Mouse (Mus musculus) midbrain, embryonic 10.5 days (tissue): ENCODE measurements around the gene Mucl3. TPM values are rescaled to one million over a fixed set of nuclear protein-coding genes. Genes with fewer than 3 reads are reported as not detected.

Experiments
- DNase-seq: peaks from one replicate; pipeline ENCODE4 v3.0.0-alpha.2; 2017; ENCODE audit warnings: low spot score
- H3K27ac ChIP-seq: fragments of 300-500 bp; sonication (generic); replicated peaks from 2 replicates; pipeline ENCODE4 v1.5.1; 2016; ENCODE audit warnings: mild to moderate bottlenecking
- H3K27me3 ChIP-seq: fragments of 300-500 bp; sonication (generic); 2 replicates; pipeline ENCODE4 v1.6.1; 2016; ENCODE audit warnings: low read depth, mild to moderate bottlenecking; ENCODE audit not compliant: poor library complexity, severe bottlenecking
- H3K36me3 ChIP-seq: fragments of 300-500 bp; sonication (generic); 2 replicates; pipeline ENCODE4 v1.6.1; 2016; ENCODE audit warnings: mild to moderate bottlenecking, moderate library complexity
- H3K4me1 ChIP-seq: fragments of 300-500 bp; sonication (generic); 2 replicates; pipeline ENCODE4 v1.6.1; 2016
- H3K4me3 ChIP-seq: fragments of 300-500 bp; sonication (generic); 2 replicates; pipeline ENCODE4 v1.5.1; 2016; ENCODE audit warnings: mild to moderate bottlenecking, moderate library complexity
- H3K9me3 ChIP-seq: fragments of 300-500 bp; sonication (generic); replicated peaks from 2 replicates; pipeline ENCODE4 v1.6.1; 2016; ENCODE audit warnings: mild to moderate bottlenecking
- WGBS: fragments of 180-500 bp; shearing (Covaris S2); methylation state at CpG from one replicate; pipeline ENCODE4 v1.1.7; 2016; 5-methylcytosine and 5-hydroxymethylcytosine counted together
- polyA plus RNA-seq: library from polyadenylated mRNA; unstranded; fragments of >200 nt; fragmentation: Nextera tagmentation; extraction: Ambion mirVana; gene quantifications from 2 replicates; pipeline ENCODE4 v1.2.1, GENCODE M21; 2016

Mucl3 gene
- 0.17 and 0.22 TPM in 2 replicates for polyA plus RNA-seq

- 77% methylated on average over 13 of the region's 13 CpGs for WGBS
- Histone ChIP-seq H3K27me3 (no peaks in the 10 kb centered on the region), H3K36me3 (no peaks in the 10 kb centered on the region), H3K27ac (no peak within 1 kb of the TSS), H3K9me3 (no peaks in the 10 kb centered on the region), H3K4me3 (no peak within 1 kb of the TSS), H3K4me1 (no peaks in the 10 kb centered on the region)
- no peak for DNase-seq
Observed at GRCm38 (mm10) chr17:35643609-35644236, at the start of gene Mucl3. Gene Mucl3 (minus strand): TSS chr17:35643695.

GRCm38 (mm10) chr17:35692368-35692767, 48.9 kb upstream of the Mucl3 start:
- Histone ChIP-seq H3K27me3 (no peaks in the 10 kb centered on the region), H3K9me3 (peaks cover 8% of the 10 kb centered on the region), H3K36me3 (peaks cover 100% of the 10 kb centered on the region), H3K27ac (no peak overlapping the region), H3K4me1 (peaks cover 9% of the 10 kb centered on the region), H3K4me3 (no peak overlapping the region)
- DNase-seq, result no peak
- WGBS, result 80% methylated on average over 4 of the region's 4 CpGs

- 87% methylated on average over 4 of the region's 4 CpGs for WGBS
- H3K27ac ChIP-seq, result no peak overlapping the region
- H3K27me3 ChIP-seq, result no peaks in the 10 kb centered on the region
- H3K36me3 ChIP-seq, result peaks cover 100% of the 10 kb centered on the region
- peaks cover 8% of the 10 kb centered on the region for H3K9me3 ChIP-seq
- H3K4me3 ChIP-seq, result no peak overlapping the region
- H3K4me1 ChIP-seq, result peaks cover 7% of the 10 kb centered on the region
- no peak for DNase-seq
Observed at GRCm38 (mm10) chr17:35691811-35692210, 48.3 kb upstream of the Mucl3 start.

- DNase-seq, result no peak
- Histone ChIP-seq H3K27me3 (no peaks in the 10 kb centered on the region), H3K36me3 (peaks cover 100% of the 10 kb centered on the region), H3K4me3 (no peak overlapping the region), H3K27ac (no peak overlapping the region), H3K9me3 (no peaks in the 10 kb centered on the region), H3K4me1 (peaks cover 20% of the 10 kb centered on the region)
- WGBS, result 94% methylated on average over 18 of the region's 18 CpGs
Observed at GRCm38 (mm10) chr17:35689936-35690645, 46.6 kb upstream of the Mucl3 start.

GRCm38 (mm10) chr17:35688347-35689175, 45.1 kb upstream of the Mucl3 start:
- H3K4me3 ChIP-seq, result no peak overlapping the region
- peaks cover 100% of the 10 kb centered on the region for H3K36me3 ChIP-seq
- H3K4me1 ChIP-seq, result peaks cover 24% of the 10 kb centered on the region
- 89% methylated on average over 25 of the region's 25 CpGs for WGBS
- H3K9me3 ChIP-seq, result no peaks in the 10 kb centered on the region
- no peak for DNase-seq
- H3K27me3 ChIP-seq, result no peaks in the 10 kb centered on the region
- H3K27ac ChIP-seq, result no peak overlapping the region

GRCm38 (mm10) chr17:35685061-35685460, 41.6 kb upstream of the Mucl3 start:
- peak overlapping the region; percentile 61 for H3K27ac ChIP-seq
- DNase-seq, result peak; percentile 58

GRCm38 (mm10) chr17:35681986-35682385, 38.5 kb upstream of the Mucl3 start:
- Histone ChIP-seq H3K27me3 (no peaks in the 10 kb centered on the region), H3K4me1 (peaks cover 29% of the 10 kb centered on the region), H3K27ac (no peak overlapping the region), H3K36me3 (peaks cover 78% of the 10 kb centered on the region), H3K9me3 (no peaks in the 10 kb centered on the region), H3K4me3 (no peak overlapping the region)
- WGBS, result 91% methylated on average over 13 of the region's 13 CpGs
- no peak for DNase-seq

More at GRCm38 (mm10) chr17:35685061-35685460, 41.6 kb upstream of the Mucl3 start:
- H3K4me3 ChIP-seq, result peak overlapping the region; percentile 19; the same call in 1 of the 2 replicates
- no peaks in the 10 kb centered on the region for H3K27me3 ChIP-seq
- H3K36me3 ChIP-seq, result peaks cover 100% of the 10 kb centered on the region
- 69% methylated on average over 9 of the region's 9 CpGs for WGBS
- peaks cover 30% of the 10 kb centered on the region for H3K4me1 ChIP-seq
- H3K9me3 ChIP-seq, result no peaks in the 10 kb centered on the region

GRCm38 (mm10) chr17:35680591-35680990, 37.1 kb upstream of the Mucl3 start:
- no peak for DNase-seq
- peaks cover 64% of the 10 kb centered on the region for H3K36me3 ChIP-seq

GRCm38 (mm10) chr17:35673416-35674035, 30.0 kb upstream of the Mucl3 start, which contains the start of gene Gtf2h4:
Gene Gtf2h4 (minus strand): TSS chr17:35673739.
- Histone ChIP-seq H3K27ac (peak within 1 kb of the TSS; percentile 84), H3K4me3 (peak within 1 kb of the TSS; percentile 83), H3K4me1 (peaks cover 13% of the 10 kb centered on the region), H3K9me3 (no peaks in the 10 kb centered on the region), H3K36me3 (peaks cover 25% of the 10 kb centered on the region), H3K27me3 (no peaks in the 10 kb centered on the region)
- DNase-seq, result peak; percentile 82
- 4% methylated on average over 23 of the region's 23 CpGs for WGBS

More at GRCm38 (mm10) chr17:35680591-35680990, 37.1 kb upstream of the Mucl3 start:
- 31% methylated on average over 6 of the region's 6 CpGs for WGBS
- no peaks in the 10 kb centered on the region for H3K27me3 ChIP-seq
- H3K27ac ChIP-seq, result no peak overlapping the region
- H3K9me3 ChIP-seq, result no peaks in the 10 kb centered on the region
- H3K4me1 ChIP-seq, result peaks cover 15% of the 10 kb centered on the region
- H3K4me3 ChIP-seq, result no peak overlapping the region

- no peak for DNase-seq
- Histone ChIP-seq H3K27me3 (no peaks in the 10 kb centered on the region), H3K4me1 (peaks cover 21% of the 10 kb centered on the region), H3K36me3 (peaks cover 25% of the 10 kb centered on the region), H3K27ac (no peak overlapping the region), H3K9me3 (no peaks in the 10 kb centered on the region), H3K4me3 (peak overlapping the region; percentile 83)
- WGBS, result 94% methylated on average over 6 of the region's 6 CpGs
Observed at GRCm38 (mm10) chr17:35672527-35672926, 29.0 kb upstream of the Mucl3 start.

GRCm38 (mm10) chr17:35671846-35672245, 28.4 kb upstream of the Mucl3 start:
- Histone ChIP-seq H3K27me3 (no peaks in the 10 kb centered on the region), H3K36me3 (peaks cover 25% of the 10 kb centered on the region), H3K27ac (no peak overlapping the region), H3K4me1 (peaks cover 27% of the 10 kb centered on the region), H3K9me3 (no peaks in the 10 kb centered on the region), H3K4me3 (no peak overlapping the region)
- no peak for DNase-seq
- 90% methylated on average over 6 of the region's 6 CpGs for WGBS

GRCm38 (mm10) chr17:35669731-35670130, 26.2 kb upstream of the Mucl3 start:
- no peak for DNase-seq
- H3K9me3 ChIP-seq, result no peaks in the 10 kb centered on the region
- peaks cover 35% of the 10 kb centered on the region for H3K36me3 ChIP-seq
- H3K4me3 ChIP-seq, result no peak overlapping the region
- H3K4me1 ChIP-seq, result peaks cover 38% of the 10 kb centered on the region
- H3K27ac ChIP-seq, result no peak overlapping the region
- 96% methylated on average over 9 of the region's 9 CpGs for WGBS
- no peaks in the 10 kb centered on the region for H3K27me3 ChIP-seq
